Mouse (Mus musculus) small intestine, adult 2 months (tissue): ENCODE results near the gene Pcsk4.

ENCODE experiments used
- CTCF ChIP-seq: fragments of 200-500 bp; IDR thresholded peaks from 2 replicates; pipeline ENCODE4 v1.5.1; 2012; ENCODE audit warnings: low read depth, mild to moderate bottlenecking, control low read depth, inconsistent platforms, low read length, moderate library complexity, mixed read lengths; ENCODE audit not compliant: insufficient replicate concordance, insufficient read length; ENCODE audit errors: extremely low read depth
- POLR2A ChIP-seq: fragments of 200-500 bp; IDR thresholded peaks from 2 replicates; pipeline ENCODE4 v1.6.1; 2012; ENCODE audit warnings: low read depth, mild to moderate bottlenecking, control low read depth, inconsistent platforms, low read length, moderate library complexity

GRCm38 (mm10) chr10:80281921-80282371, 47.4 kb downstream of the Pcsk4 start:
- TF ChIP-seq POLR2A (no peak), CTCF (no peak)
